Mouse (Mus musculus): Measurements from ENCODE around the gene Olfr9.

DNA sequence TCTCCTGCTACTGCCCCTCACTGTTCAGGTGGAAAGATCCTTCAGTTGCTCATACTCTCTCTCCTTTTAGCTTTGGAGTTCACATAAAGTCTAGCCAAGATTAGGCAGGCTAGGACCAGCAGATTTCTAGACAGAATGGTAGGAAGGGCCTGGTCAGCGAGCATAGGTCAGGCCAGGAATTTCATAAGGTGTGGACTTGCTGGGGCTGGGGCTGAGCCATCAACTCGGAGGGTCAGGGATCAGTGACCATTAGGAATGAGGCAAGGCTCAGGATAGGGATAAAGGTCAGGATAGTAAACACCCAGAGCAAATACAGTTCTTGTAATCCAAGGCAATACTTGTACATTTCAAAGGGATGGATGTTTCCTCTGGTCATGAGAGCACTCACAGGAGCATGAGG is 24.3 kb upstream of the Olfr9 start:
- TF ChIP-seq POLR2A (IDR thresholded peaks at IDR 0.05; ENCODE audit: insufficient read length, low read depth) (no peak), E2F4 (IDR thresholded peaks at IDR 0.05; ENCODE audit: insufficient read depth) (no peak), MYOG (IDR thresholded peaks at IDR 0.05; ENCODE audit: control insufficient read depth in 1 of 3, insufficient read depth in 1 of 3, insufficient read length in 2 of 3, low read depth in 2 of 3) (no peak), USF1 (IDR thresholded peaks at IDR 0.05; ENCODE audit: low read depth) (no peak), TCF12 (IDR thresholded peaks at IDR 0.05; ENCODE audit: insufficient read depth, poor library complexity, severe bottlenecking) (no peak), CEBPB (IDR thresholded peaks at IDR 0.05; ENCODE audit: insufficient read depth, poor library complexity, severe bottlenecking) (no peak), REST (IDR thresholded peaks at IDR 0.05; ENCODE audit: insufficient read depth, insufficient read length) (no peak), POLR2AphosphoS2 (IDR thresholded peaks at IDR 0.05; ENCODE audit: insufficient read length, low read depth) (no peak), MAX (IDR thresholded peaks at IDR 0.05; ENCODE audit: low read depth) (no peak), MYOD1 (IDR thresholded peaks at IDR 0.05; ENCODE audit: control insufficient read depth in 1 of 3, insufficient read length in 2 of 3, low read depth in 2 of 3) (no peak)

Data from myocyte (in vitro differentiated cells).